Mouse (Mus musculus) spleen, adult 2 months (tissue): ENCODE results near the gene Engase.
A peak's percentile ranks its signal among the peaks of the same experiment; 100 is the strongest.

Experiments used
- CTCF ChIP-seq: fragments of 200-500 bp; IDR thresholded peaks from 2 replicates; pipeline ENCODE4 v1.5.1; 2011; ENCODE audit warnings: mild to moderate bottlenecking, inconsistent platforms; ENCODE audit not compliant: insufficient read depth, insufficient read length, insufficient replicate concordance; ENCODE audit errors: extremely low read depth
- POLR2A ChIP-seq: fragments of 200-500 bp; IDR thresholded peaks from 2 replicates; pipeline ENCODE4 v1.6.1; 2011; ENCODE audit warnings: low read depth, low read length, inconsistent platforms

DNA sequence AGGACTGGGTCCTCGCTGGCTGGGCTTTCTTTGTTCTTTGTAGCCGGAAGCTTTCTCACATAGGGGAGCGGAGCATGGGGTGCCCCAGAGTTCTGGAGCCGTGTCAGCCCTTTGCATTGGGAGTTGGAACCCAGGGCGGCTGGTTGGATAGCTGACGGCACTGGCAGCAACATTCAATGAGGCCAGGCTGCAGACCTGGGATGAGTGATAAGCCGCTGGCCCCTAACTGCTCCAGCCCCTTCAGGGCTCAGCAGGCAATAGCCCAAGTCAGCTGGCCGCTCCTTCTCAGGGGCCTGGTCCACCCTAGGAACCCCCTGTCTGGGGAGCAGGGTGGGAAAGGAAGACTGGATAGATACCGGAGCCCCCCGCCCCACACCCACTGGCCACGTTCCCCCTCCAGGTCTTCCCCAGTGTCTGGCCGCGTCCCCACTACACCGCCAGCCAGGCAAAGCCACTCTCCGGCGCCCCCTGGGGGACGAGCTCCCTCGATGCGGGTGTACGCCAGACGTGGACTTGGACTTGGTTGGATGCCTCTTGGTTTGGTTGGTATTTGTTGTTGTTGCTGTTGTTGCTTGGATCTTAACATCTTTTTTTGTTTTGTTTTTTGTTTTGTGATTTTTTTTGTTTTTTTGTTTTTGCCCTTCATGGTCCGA lies 14.1 kb downstream of the Engase start:
- peak; percentile 94 for TF ChIP-seq CTCF
- no peak for TF ChIP-seq POLR2A
